Mouse (Mus musculus) midbrain, embryonic 14.5 days (tissue): ENCODE measurements around the gene Kdelc1. TPM values are rescaled to one million over a fixed set of nuclear protein-coding genes. Genes with fewer than 3 reads are reported as not detected.

Experiments
- ATAC-seq: fragments of 200-750 bp; cut with Nextera tagmentation; 2 replicates; pipeline ENCODE4 v1.8.0; 2017; ENCODE audit warnings: moderate number of reproducible peaks, moderate library complexity; ENCODE audit not compliant: low FRiP score, low TSS enrichment
- DNase-seq: peaks from one replicate; pipeline ENCODE4 v3.0.0-alpha.2; 2015
- H3K27ac ChIP-seq: fragments of 300-500 bp; sonication (generic); replicated peaks from 2 replicates; pipeline ENCODE4 v1.5.1; 2014; ENCODE audit warnings: mild to moderate bottlenecking, low read depth, low read length, moderate library complexity
- H3K27me3 ChIP-seq: fragments of 300-500 bp; sonication (generic); 2 replicates; pipeline ENCODE4 v1.6.1; 2014; ENCODE audit warnings: low read length, control low read depth, mixed read lengths; ENCODE audit not compliant: control insufficient read depth, insufficient read depth
- H3K36me3 ChIP-seq: fragments of 300-500 bp; sonication (generic); 2 replicates; pipeline ENCODE4 v1.6.1; 2014; ENCODE audit warnings: low read length, control low read depth; ENCODE audit not compliant: control insufficient read depth, insufficient read depth
- H3K4me1 ChIP-seq: fragments of 300-500 bp; sonication (generic); 2 replicates; pipeline ENCODE4 v1.6.1; 2014; ENCODE audit warnings: mild to moderate bottlenecking, antibody characterized with exemption, low read length, control low read depth; ENCODE audit not compliant: control insufficient read depth, insufficient read depth
- H3K4me2 ChIP-seq: fragments of 300-500 bp; sonication (generic); 2 replicates; pipeline ENCODE4 v1.6.1; 2014; ENCODE audit warnings: mild to moderate bottlenecking, low read length, moderate library complexity
- H3K4me3 ChIP-seq: fragments of 300-500 bp; sonication (generic); replicated peaks from 2 replicates; pipeline ENCODE4 v1.5.1; 2014; ENCODE audit warnings: low read depth, low read length
- H3K9ac ChIP-seq: fragments of 300-500 bp; sonication (generic); replicated peaks from 2 replicates; pipeline ENCODE4 v1.6.1; 2014; ENCODE audit warnings: mild to moderate bottlenecking, low read length, moderate library complexity
- H3K9me3 ChIP-seq: fragments of 300-500 bp; sonication (generic); 2 replicates; pipeline ENCODE4 v1.6.1; 2016; ENCODE audit warnings: low read length, control low read depth, mixed read lengths; ENCODE audit not compliant: control insufficient read depth
- WGBS: fragments of 180-500 bp; shearing (Covaris S2); extraction: QIAGEN DNeasy Blood & Tissue Kit; methylation state at CpG from one replicate; pipeline ENCODE4 v1.1.7; 2014; 5-methylcytosine and 5-hydroxymethylcytosine counted together
- polyA plus RNA-seq: library from polyadenylated mRNA; unstranded; fragments of >200 nt; fragmentation: Nextera tagmentation; extraction: Ambion mirVana; gene quantifications from 2 replicates; pipeline ENCODE4 v1.2.1, GENCODE M21; 2014

Kdelc1 gene
- polyA plus RNA-seq = 26.9 and 32.4 TPM in 2 replicates

DNA sequence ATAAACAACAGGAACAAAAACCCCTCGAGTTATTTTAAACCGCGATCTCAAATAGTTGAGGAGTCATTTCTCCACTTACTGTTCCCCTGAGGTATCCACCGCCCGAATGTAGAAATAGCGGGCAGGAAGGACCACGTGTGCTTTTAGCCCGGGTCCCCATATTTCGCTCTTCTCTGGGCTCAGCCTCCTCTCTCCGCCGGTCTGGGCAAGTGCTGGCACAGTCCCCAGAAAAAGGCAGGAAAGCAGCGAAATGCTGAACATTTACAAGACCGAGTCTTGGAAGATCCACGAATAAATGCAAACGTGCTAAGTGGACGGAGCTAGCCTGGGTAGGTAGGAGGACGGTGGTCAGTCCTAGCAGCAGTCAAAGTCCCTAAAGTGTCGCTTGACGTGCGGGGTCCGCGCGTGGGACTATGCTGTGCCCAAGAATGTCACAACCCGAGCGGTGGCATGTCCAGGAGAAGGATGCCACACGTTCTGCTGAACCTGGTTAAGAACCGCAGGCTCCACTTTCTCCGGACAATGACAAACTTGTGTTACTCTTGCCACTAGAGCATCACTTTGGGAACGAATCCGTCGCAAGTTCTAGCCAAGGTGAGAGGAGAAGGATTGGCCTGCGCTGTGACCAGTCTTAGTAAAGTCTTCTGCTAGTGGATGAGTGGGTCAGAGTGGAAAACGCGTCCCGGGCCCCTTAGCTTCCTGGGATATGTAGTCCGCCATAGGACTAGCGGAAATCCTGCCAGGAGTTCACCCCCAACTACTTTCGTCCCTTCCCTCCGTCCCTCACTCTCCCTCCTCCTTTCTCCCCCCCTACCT is at the start of gene Kdelc1, which contains the start of gene Bivm:
TSS of gene Kdelc1 (minus strand) at position 570 of the 816 bp plus-strand sequence.
TSS of gene Bivm (plus strand) at position 719 of the 816 bp plus-strand sequence.
- no peaks in the 10 kb centered on the region for H3K27me3 ChIP-seq
- H3K4me3 ChIP-seq = peak within 1 kb of the TSS; percentile 63
- DNase-seq = peak; percentile 94
- H3K27ac ChIP-seq = peak within 1 kb of the TSS; percentile 97
- peak; percentile 95 for ATAC-seq
- H3K9ac ChIP-seq = peak within 1 kb of the TSS; percentile 89
- peak within 1 kb of the TSS; percentile 76 for H3K4me2 ChIP-seq
- under 1% methylated on average over 39 of the region's 39 CpGs for WGBS
- H3K9me3 ChIP-seq = no peaks in the 10 kb centered on the region
- peaks cover 18% of the 10 kb centered on the region for H3K36me3 ChIP-seq
- peaks cover 17% of the 10 kb centered on the region for H3K4me1 ChIP-seq

GRCm38 (mm10) chr1:44167859-44168383 is 49.3 kb upstream of the Kdelc1 start:
- H3K9me3 ChIP-seq = 0 out of 2 replicates have a peak, but pooled peaks cover 5% of the 10 kb centered on the region
- H3K4me3 ChIP-seq = no peak overlapping the region
- peaks cover 77% of the 10 kb centered on the region for H3K36me3 ChIP-seq
- no peaks in the 10 kb centered on the region for H3K27me3 ChIP-seq
- ATAC-seq (no peak), DNase-seq (no peak)
- 99% methylated on average over 3 of the region's 3 CpGs for WGBS
- no peak overlapping the region for H3K9ac ChIP-seq
- no peak overlapping the region for H3K27ac ChIP-seq
- no peaks in the 10 kb centered on the region for H3K4me1 ChIP-seq
- no peak overlapping the region for H3K4me2 ChIP-seq

DNA sequence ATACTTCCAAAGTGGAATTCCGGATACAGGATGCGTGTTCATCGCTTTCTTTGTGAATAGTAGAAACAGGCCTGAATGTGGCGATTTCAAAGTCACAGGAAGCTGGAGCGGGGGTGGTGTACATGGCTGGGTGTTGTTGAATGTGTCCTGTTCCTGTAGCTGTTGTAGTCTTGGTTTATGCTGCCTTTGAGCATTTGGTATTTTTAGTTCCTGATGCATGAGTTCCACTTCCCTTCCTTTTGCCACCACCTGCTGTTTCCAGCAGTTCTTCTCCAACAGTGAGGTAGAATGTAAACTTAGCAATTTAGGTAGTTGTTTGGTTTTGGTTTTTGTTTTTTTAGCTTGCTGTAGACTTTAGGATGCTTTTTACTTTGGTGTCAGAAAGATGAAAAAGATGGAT is 43.8 kb upstream of the Kdelc1 start:
- H3K9me3 ChIP-seq = no peaks in the 10 kb centered on the region
- H3K9ac ChIP-seq = no peak overlapping the region
- peaks cover 84% of the 10 kb centered on the region for H3K36me3 ChIP-seq
- no peak overlapping the region for H3K4me2 ChIP-seq
- ATAC-seq (no peak), DNase-seq (no peak)
- H3K4me3 ChIP-seq = no peak overlapping the region
- 94% methylated on average over 5 of the region's 5 CpGs for WGBS
- no peak overlapping the region for H3K27ac ChIP-seq
- H3K27me3 ChIP-seq = no peaks in the 10 kb centered on the region
- no peaks in the 10 kb centered on the region for H3K4me1 ChIP-seq

DNA sequence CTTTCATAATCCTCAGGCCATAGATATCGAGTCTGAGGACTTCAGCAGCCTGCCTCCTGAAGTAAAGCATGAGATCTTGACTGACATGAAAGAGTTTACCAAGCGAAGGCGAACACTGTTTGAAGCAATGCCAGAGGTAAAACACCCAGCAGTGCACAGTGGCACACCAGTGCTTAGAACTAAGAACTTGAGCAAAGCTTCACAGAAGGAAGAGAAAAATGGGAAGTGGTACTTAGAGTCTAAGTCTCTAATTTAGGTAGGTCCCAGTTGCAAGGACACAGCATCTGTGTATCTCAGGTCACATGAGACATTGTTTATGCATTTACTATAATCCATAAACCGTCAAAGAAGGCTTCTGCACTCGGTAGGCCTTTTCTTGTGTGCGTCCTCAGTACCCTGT is 43.2 kb upstream of the Kdelc1 start:
- Histone ChIP-seq H3K4me3 (no peak overlapping the region), H3K4me2 (no peak overlapping the region), H3K4me1 (no peaks in the 10 kb centered on the region), H3K27me3 (no peaks in the 10 kb centered on the region), H3K27ac (no peak overlapping the region), H3K36me3 (peaks cover 81% of the 10 kb centered on the region), H3K9me3 (no peaks in the 10 kb centered on the region), H3K9ac (no peak overlapping the region)
- WGBS = 95% methylated on average over 6 of the region's 6 CpGs
- ATAC-seq = no peak
- DNase-seq = no peak

GRCm38 (mm10) chr1:44158317-44158716 is 39.7 kb upstream of the Kdelc1 start:
- Histone ChIP-seq H3K4me3 (no peak overlapping the region), H3K36me3 (peaks cover 52% of the 10 kb centered on the region), H3K9me3 (no peaks in the 10 kb centered on the region), H3K4me1 (no peaks in the 10 kb centered on the region), H3K27ac (no peak overlapping the region), H3K9ac (no peak overlapping the region), H3K27me3 (no peaks in the 10 kb centered on the region), H3K4me2 (no peak overlapping the region)
- 95% methylated on average over 6 of the region's 6 CpGs for WGBS
- ATAC-seq (no peak), DNase-seq (no peak)

- 99% methylated on average over 4 of the region's 4 CpGs for WGBS
Observed at GRCm38 (mm10) chr1:44155287-44155686, 36.7 kb upstream of the Kdelc1 start.

DNA sequence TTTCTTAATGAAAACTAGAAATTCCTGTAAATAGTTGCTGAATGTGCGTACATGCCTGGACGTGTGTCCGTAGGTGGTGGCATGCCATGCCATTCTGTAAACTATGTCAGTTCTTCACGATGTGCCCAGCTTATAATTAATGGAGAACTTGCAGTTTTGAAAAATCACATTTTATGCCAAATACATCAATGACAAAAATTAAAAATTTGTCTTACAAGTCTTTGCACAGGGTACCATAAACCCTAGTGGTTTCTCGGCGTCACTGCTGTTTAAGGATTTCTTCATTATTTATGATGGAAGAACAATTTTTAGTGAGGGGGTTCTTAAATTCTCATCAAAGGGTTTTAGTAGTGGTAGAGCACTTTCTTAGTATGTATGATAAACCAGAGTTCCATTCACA is 30.1 kb upstream of the Kdelc1 start:
- Histone ChIP-seq H3K27ac (no peak overlapping the region), H3K4me3 (peak overlapping the region; percentile 73), H3K27me3 (no peaks in the 10 kb centered on the region), H3K4me1 (peaks cover 12% of the 10 kb centered on the region), H3K9me3 (no peaks in the 10 kb centered on the region), H3K36me3 (peaks cover 1% of the 10 kb centered on the region), H3K9ac (peak overlapping the region; percentile 97; the same call in 1 of the 2 replicates), H3K4me2 (peak overlapping the region; percentile 58)
- DNase-seq = peak; percentile 53
- no peak for ATAC-seq
- WGBS = 34% methylated on average over 6 of the region's 6 CpGs

More at GRCm38 (mm10) chr1:44155287-44155686, 36.7 kb upstream of the Kdelc1 start:
- Histone ChIP-seq H3K27me3 (no peaks in the 10 kb centered on the region), H3K9ac (no peak overlapping the region), H3K9me3 (no peaks in the 10 kb centered on the region), H3K36me3 (peaks cover 29% of the 10 kb centered on the region), H3K27ac (no peak overlapping the region), H3K4me3 (no peak overlapping the region), H3K4me1 (no peaks in the 10 kb centered on the region), H3K4me2 (no peak overlapping the region)
- ATAC-seq (no peak), DNase-seq (peak; percentile 41)

- peaks cover 12% of the 10 kb centered on the region for H3K4me1 ChIP-seq
- H3K4me3 ChIP-seq = peak within 1 kb of the TSS; percentile 73
- H3K4me2 ChIP-seq = peak within 1 kb of the TSS; percentile 58
- H3K27ac ChIP-seq = peak within 1 kb of the TSS; percentile 97
- ATAC-seq = peak; percentile 96
- H3K36me3 ChIP-seq = peaks cover 11% of the 10 kb centered on the region
- under 1% methylated on average over 66 of the region's 66 CpGs for WGBS
- H3K9ac ChIP-seq = peak within 1 kb of the TSS; percentile 97
- no peaks in the 10 kb centered on the region for H3K27me3 ChIP-seq
- no peaks in the 10 kb centered on the region for H3K9me3 ChIP-seq
- peak; percentile 94 for DNase-seq
Observed at GRCm38 (mm10) chr1:44147563-44148381, 29.2 kb upstream of the Kdelc1 start, which contains the start of gene Ercc5. TSS of gene Ercc5 (plus strand) at chr1:44147744.
